Mouse (Mus musculus): ENCODE results near the gene Ppp1r15a.

Ppp1r15a gene

DNA sequence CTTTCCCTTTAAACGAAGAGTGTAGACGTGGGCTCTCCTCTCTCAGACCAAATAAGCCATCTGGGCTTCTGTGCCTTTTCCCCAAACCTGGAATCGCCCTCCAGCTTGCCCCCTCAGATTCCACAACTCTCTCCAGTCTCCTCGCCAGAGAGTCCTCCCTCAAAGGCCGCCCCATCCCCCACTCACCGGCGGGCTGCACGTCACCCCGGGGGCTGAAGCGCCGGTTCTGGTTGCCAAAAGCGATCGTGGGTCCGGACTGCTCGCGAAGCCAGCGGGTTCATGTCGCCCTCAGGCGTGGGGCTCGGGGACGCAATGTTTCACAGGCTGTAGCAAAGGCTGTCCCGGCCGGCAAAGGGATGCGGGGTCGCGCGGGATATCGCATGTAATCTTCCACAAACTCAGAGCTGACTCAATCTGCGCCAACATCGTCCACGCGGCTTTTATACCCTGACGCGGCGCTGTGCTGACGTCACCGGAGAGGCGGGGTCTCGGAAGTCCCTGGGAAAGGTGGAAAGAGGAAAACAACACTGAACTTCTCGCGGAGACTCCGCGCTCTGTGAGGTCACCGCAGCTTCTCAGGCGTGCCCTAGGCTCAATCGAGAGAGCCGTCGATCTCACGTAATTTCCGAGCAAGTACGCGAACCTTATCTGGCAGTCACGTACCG, at the start of gene Ppp1r15a, which contains the start of gene Plekha4:
Ppp1r15a (minus strand) TSS at position 460 of the 665 bp plus-strand sequence.
Plekha4 (plus strand) TSS at position 522 of the 665 bp plus-strand sequence.
- peak; percentile 88 for DNase-seq

DNA sequence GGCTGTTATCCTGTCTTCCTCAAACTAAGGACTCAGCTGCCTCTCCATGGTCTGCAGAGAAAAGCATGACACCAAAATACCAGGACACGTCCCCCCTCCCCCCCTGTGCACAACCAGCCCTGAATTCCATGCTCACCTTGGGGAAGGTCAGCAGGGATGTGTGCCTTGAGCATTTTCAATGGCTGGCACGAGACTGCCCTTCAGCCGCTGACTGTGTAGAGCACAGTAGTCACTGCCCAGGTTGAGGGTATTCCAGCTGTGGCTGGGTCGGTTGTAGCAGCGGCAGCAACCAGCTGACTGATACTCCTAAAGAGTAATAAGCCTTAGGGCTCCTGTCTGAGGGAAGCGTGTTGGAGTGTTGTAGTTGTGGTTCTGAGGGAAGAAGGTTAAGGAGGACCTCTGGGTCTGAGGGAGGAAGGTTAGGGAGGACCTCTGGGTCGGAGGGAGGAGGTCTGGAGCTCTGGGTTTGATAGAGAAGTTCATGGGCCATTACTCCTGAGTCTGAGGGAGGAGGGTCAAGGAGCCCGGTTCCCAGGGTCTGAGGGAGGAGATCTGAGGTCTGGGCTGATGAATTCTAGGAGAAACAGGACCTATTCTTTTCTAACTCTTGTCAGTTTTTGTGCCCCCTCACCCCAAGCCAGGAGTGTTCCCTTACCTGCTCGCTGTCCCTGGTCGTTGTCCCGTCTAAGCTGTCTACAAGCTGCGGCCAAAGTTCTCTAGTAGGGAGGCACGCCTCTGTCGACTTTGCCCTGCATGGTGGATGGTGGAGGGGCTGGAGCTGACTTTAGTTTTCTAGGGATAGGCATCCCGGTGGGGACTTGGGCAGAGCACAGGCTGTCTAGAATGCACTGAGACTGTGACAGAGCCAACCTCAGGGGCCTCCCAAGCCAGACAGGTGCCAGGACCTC, 48.7 kb upstream of the Ppp1r15a start:
- no peak for DNase-seq

DNA sequence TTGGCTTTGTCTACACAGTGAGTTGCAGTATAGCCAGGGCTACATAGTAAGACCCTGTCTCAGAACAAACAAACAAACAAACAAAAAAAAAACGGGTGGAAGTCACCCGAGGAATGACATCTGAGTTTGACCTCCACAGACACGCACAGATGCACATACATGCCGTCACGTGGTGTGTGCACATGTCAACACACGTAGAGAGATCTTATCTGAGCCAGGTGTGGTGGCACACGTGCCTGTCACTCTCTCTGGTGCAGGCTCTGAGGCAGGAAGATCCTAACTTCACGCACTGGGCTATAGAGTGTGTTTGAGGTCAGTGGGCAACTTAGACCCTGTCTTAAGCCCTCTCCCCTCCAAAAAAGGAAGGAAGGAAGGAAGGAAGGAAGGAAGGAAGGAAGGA, 47.9 kb upstream of the Ppp1r15a start:
- no peak for DNase-seq

DNA sequence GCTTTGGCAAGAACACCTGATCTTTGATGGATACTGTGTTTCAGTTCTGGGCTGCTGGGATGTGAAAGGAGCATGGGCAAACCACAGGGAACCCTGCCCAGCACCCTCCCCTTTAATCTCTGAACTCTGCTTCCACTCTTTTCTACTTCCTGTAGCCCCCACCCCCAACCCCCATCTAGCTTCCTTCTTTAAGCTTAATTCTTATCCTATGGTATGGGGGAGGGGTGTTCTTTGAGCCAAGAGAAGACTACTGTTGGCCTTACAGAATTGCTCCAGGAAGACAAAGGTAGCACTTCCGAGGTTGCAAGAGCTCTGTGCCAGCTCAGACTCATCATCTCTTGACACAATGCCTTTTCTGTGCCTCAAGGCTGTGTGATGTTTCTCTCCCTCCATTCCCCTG, 45.9 kb upstream of the Ppp1r15a start:
- no peak for DNase-seq

DNA sequence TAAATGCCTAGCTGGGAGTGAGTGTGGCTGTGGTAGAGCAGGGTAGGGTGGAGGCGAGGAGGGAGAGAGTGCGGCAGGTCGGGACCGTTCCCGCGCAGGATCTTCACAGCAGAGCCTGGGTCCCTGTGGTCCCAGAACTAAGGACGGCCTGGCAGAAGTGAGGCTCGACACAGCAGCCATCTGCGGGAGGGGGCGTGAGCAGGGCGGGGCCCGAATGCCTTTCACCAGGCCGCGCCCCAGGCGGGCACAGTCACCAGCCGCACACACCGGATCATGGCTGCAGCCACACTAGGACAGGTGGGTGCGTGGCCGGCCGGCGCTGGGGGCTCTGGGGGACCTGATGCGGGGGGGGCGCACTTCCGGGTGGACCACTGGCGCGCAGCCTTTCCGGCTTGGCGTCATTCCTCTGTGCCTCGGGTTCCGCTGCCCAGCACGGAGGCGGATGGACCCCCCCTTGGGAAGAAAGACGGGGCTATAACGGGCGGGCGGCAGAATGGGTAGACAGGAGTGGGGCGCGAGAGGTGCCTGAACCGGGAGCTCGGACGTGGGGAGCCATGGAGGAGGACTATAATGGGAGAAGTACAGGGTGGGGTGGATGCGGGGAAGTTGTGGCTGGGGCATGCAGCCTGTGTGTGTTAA, 44.2 kb upstream of the Ppp1r15a start, which contains the start of gene Bcat2:
Bcat2 (plus strand) TSS at position 51 of the 639 bp plus-strand sequence.
- peak; percentile 69 for DNase-seq

DNA sequence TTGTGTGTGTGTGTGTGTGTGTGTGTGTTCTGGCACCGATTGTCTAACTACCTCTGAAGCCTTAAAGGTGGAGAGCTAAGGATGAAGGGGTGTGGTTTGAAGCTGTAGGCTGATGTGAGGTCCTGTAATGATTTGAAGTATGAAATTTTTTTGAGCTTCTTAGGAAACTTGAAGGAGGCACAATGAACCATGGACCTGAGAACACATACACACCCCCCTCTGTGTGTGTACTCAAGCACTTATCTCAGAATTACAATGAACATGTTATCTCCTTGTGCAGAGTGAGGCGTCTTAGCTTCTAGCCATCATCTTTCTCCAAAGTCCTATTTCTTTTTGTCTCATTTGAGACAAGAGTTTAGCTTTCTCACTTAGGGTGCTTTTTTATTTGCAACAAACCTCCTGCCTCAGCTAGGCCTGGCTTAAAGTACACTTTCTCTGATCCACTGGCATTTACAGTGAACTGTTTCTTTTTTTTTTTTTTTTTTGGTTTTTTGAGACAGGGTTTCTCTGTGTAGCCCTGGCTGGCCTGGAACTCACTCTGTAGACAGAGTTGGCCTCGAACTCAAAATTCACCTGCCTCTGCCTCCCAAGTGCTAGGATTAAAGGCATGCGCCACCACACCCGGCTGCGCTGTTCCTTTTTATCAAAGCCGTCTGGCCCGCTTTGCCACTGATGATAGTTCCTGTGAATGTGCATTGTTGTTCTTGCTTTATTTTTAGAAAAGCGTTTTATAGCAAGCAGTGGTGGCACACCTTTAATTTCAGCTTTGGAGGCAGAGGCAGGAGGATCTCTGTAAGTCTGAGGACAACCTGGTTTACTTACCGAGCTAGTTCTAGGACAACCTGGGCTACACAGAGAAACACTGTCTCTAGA, 42.8 kb upstream of the Ppp1r15a start:
- DNase-seq, result no peak

GRCm38 (mm10) chr7:45567780-45568516, 41.9 kb upstream of the Ppp1r15a start:
- DNase-seq, result peak; percentile 92

- no peak for DNase-seq
Measured at GRCm38 (mm10) chr7:45567112-45567779, 41.2 kb upstream of the Ppp1r15a start.

DNA sequence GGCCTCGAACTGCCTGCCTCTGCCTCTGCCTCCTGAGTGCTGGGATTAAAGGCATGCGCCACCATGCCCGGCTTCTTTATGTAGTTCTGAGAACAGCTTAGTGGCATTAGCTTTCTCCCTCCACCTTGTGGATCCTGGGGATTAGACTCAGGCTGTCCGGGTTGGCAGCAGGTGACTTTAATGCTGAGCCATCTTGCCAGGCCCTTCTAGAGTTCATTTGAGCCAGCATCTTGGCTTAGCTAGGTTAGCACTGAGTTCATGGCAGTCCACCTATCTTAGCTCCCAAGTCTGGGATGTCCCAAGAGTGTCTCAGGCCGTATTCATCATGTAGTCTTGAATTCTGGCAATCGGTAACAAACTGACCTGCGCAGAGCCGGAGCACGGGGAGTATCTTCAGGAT, 39.4 kb upstream of the Ppp1r15a start:
- no peak for DNase-seq

- DNase-seq, result no peak
Measured at GRCm38 (mm10) chr7:45564811-45565210, 38.7 kb upstream of the Ppp1r15a start.

DNA sequence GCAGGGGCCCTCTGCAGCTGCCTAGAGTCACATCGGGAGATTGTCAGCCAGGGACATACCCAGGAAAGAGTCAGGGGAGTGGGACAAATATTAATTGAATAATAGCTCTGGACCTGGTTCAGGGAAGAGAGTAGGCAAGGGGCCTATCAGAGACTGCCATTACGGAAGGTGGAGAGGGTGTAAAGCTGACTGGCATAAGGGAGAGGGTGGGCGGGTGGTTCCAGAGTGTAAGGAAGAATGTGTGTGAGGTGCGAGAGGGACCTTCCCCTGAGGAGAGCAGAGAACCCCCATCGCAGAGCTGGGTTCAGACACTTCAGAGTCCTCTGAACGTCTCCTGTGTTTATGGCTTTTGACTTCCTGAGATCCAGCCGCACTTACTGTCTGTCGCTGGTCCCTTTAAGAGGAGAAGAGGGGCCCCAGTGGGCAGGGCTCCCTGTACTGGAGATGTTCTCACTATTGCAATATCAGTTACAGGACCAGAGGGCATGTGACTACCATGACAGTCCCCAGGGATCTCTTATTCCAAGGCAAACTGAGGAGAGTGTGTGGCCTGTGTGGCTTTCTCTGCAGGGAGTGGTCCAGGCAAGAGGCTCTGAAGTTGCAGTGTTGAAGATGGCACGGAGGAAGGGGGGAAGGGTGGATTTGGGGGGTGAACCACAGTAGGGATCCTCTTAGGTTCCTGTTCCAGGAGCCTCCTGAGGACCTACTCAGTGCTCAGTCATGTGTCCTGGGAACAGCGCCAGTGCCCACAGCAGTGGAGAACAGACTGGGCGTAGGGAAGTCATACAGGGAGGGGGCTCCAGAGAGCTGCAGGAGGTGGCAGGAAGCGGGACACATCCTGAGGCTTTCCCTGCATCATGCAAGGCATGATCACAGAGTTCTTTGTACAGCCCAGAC, 35.8 kb upstream of the Ppp1r15a start:
- DNase-seq, result no peak

- DNase-seq, result peak; percentile 60
Measured at GRCm38 (mm10) chr7:45560843-45561623, 35.0 kb upstream of the Ppp1r15a start.

DNA sequence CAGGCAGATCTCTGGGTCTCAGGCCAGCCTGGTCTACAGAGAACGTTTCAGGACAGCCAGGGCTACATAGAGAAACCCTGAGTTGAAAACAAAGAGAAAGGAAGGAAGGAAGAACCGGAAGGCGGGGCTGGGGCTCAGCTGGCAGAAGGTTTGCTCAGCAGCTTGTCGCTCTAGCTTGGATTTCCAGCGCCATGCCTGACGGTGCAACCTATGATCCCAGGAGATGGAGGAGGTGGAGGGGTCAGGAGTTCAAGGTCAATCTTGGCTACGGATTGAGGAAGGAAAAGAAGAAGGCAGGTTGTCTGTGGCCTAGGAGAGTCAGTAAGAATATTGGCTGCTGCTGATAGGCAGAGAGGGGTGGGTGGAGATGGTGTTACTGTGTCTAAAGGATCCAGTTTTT, 34.2 kb upstream of the Ppp1r15a start:
- DNase-seq, result no peak

DNA sequence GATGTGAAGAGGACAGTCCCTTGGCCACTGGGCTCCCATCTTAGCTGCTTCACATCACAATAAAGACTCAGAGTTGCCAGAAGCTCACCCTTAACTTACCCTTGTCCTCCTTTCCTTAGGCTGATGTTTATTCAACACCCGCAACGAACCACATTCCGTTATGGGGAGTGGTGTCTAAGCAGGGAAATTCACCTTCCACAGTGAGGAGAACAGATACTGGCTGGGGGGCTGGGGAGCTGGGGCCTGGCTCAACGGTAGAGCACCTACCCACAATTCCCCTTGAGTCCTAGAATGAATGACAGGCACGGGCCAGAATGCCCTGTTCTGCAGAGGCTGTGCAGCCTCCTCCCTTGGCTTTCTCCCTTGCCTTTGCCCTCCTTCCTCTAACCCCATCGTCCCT, 32.8 kb upstream of the Ppp1r15a start:
- no peak for DNase-seq

- DNase-seq, result peak; percentile 67
Measured at GRCm38 (mm10) chr7:45555787-45556186, 29.7 kb upstream of the Ppp1r15a start.

DNA sequence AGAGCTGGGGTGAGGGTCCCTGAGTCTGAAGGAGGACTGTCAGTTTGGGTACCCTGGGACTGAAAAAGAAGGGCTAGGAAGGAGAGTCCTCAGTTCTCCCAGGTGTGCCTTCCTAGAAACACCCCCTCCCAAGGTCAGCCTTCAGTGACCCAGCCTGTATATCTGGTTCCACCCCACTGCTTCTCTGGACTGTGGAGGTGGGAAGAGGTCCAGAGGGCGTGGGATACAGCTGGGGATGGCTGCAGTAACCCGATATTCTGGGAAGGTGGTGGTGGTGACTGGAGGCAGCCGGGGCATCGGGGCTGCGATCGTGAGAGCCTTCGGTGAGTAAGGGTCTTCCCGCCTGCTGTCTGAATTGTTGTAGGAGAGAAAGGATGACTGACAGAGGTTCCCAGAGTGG, 28.7 kb upstream of the Ppp1r15a start, which contains the start of gene Hsd17b14:
Hsd17b14 (plus strand) TSS at position 150 of the 400 bp plus-strand sequence.
- no peak for DNase-seq

DNA sequence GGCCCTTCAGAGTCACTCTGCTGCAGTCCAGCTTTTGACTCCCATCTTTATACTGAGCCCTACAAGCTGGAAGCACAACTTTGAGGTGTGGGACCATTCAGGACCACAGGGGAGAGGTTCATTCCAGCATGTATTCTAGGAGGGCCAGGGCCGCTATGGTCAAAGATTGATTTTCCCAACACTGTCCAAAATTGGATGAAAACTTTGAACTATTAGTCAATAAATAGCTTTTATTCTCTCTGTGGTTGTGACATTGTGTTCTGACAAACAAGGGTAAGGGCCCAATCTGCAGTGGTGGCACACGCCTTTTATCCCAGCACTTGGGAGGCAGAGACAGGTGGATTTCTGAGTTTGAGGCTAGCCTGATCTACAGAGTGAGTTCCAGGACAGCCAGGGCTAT, 27.9 kb upstream of the Ppp1r15a start:
- no peak for DNase-seq

DNA sequence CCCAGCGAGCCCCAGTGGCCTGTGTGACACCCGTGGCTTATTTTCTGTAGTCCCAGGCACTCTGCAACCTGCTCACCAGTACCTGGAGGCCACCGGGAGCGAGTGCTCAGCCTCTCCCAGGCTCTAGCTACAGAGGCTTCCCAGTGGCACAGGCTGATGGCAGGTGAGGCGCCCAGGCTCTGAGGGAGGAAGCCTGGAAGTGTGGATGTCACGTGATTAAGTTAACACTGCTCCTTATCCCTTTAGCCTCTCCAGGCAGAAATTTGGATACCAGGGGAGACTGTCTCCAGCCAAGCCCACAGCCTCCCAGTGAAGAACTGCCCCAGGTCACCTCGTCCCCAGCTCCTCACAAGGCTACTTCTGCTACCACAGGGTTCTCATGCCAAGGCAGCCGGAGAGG, 27.5 kb upstream of the Ppp1r15a start:
- DNase-seq, result no peak

DNA sequence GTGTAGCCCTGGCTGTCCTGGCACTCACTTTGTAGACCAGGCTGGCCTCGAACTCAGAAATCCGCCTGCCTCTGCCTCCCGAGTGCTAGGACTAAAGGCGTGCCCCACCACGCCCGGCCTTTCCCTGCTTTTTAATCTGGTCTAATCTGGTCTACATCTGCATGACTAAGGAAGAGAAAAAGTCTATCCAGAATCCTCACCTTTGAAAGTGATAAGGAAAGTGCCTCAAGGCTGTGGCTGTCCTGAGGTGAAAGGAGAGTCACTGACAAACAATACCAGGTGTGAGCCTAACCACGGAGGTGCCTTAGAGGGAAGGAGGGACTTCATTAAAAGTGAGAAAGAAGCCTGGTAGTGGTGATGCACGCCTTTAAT, 25.4 kb upstream of the Ppp1r15a start:
- DNase-seq, result no peak

Measured in layer of hippocampus, adult 9-11 months (tissue).